Mouse (Mus musculus): ENCODE results near the gene Ube2h. TPM values are rescaled to one million over a fixed set of nuclear protein-coding genes. Genes with fewer than 3 reads are reported as not detected.

Gene Ube2h
- polyA plus RNA-seq, 1 experiment: 46.3 TPM

- no peak for TF ChIP-seq GATA1 (IDR thresholded peaks at IDR 0.05; ENCODE audit: low read length)
Measured at GRCm38 (mm10) chr6:30269846-30270245, 34.5 kb downstream of the Ube2h start.

- TF ChIP-seq GATA1 (IDR thresholded peaks at IDR 0.05; ENCODE audit: low read length): no peak
Measured at GRCm38 (mm10) chr6:30267486-30267885, 36.9 kb downstream of the Ube2h start.

GRCm38 (mm10) chr6:30265402-30265801, 38.9 kb downstream of the Ube2h start:
- TF ChIP-seq GATA1 (IDR thresholded peaks at IDR 0.05; ENCODE audit: low read length): no peak

GRCm38 (mm10) chr6:30263053-30263452, 41.3 kb downstream of the Ube2h start:
- no peak for TF ChIP-seq GATA1 (IDR thresholded peaks at IDR 0.05; ENCODE audit: low read length)

GRCm38 (mm10) chr6:30259271-30259670, 45.1 kb downstream of the Ube2h start:
- no peak for TF ChIP-seq GATA1 (IDR thresholded peaks at IDR 0.05; ENCODE audit: low read length)

GRCm38 (mm10) chr6:30257962-30258361, 46.4 kb downstream of the Ube2h start:
- no peak for TF ChIP-seq GATA1 (IDR thresholded peaks at IDR 0.05; ENCODE audit: low read length)

- no peak for TF ChIP-seq GATA1 (IDR thresholded peaks at IDR 0.05; ENCODE audit: low read length)
Measured at GRCm38 (mm10) chr6:30255846-30256245, 48.5 kb downstream of the Ube2h start.

GRCm38 (mm10) chr6:30252271-30253010, 51.9 kb downstream of the Ube2h start:
- no peak for TF ChIP-seq GATA1 (IDR thresholded peaks at IDR 0.05; ENCODE audit: low read length)

- no peak for TF ChIP-seq GATA1 (IDR thresholded peaks at IDR 0.05; ENCODE audit: low read length)
Measured at GRCm38 (mm10) chr6:30248708-30249107, 55.6 kb downstream of the Ube2h start.

- no peak for TF ChIP-seq GATA1 (IDR thresholded peaks at IDR 0.05; ENCODE audit: low read length)
Measured at GRCm38 (mm10) chr6:30245940-30246339, 58.4 kb downstream of the Ube2h start.

GRCm38 (mm10) chr6:30245397-30245796, 58.9 kb downstream of the Ube2h start:
- no peak for TF ChIP-seq GATA1 (IDR thresholded peaks at IDR 0.05; ENCODE audit: low read length)

- TF ChIP-seq GATA1 (IDR thresholded peaks at IDR 0.05; ENCODE audit: low read length): no peak
Measured at GRCm38 (mm10) chr6:30243347-30244007, 60.9 kb downstream of the Ube2h start.

- no peak for TF ChIP-seq GATA1 (IDR thresholded peaks at IDR 0.05; ENCODE audit: low read length)
Measured at GRCm38 (mm10) chr6:30242928-30243327, 61.4 kb downstream of the Ube2h start.

- TF ChIP-seq GATA1 (IDR thresholded peaks at IDR 0.05; ENCODE audit: low read length): no peak
Measured at GRCm38 (mm10) chr6:30240105-30240504, 64.2 kb downstream of the Ube2h start.

- no peak for TF ChIP-seq GATA1 (IDR thresholded peaks at IDR 0.05; ENCODE audit: low read length)
Measured at GRCm38 (mm10) chr6:30239207-30239606, 65.1 kb downstream of the Ube2h start.

GRCm38 (mm10) chr6:30238079-30238478, 66.3 kb downstream of the Ube2h start:
- no peak for TF ChIP-seq GATA1 (IDR thresholded peaks at IDR 0.05; ENCODE audit: low read length)

GRCm38 (mm10) chr6:30236564-30236963, 67.8 kb downstream of the Ube2h start:
- no peak for TF ChIP-seq GATA1 (IDR thresholded peaks at IDR 0.05; ENCODE audit: low read length)

Measured in G1E-ER4 (cell line).